Mouse (Mus musculus): Measurements from ENCODE around the gene Btbd16. TPM values are rescaled to one million over a fixed set of nuclear protein-coding genes. Genes with fewer than 3 reads are reported as not detected.

The Btbd16 gene
- polyA plus RNA-seq, 1 experiment from 2014 or later = 0.04 TPM

- H3K27me3 ChIP-seq = no peaks in the 10 kb centered on the region
- no peak overlapping the region for H3K4me2 ChIP-seq (replicated peaks)
- no peaks in the 10 kb centered on the region for H3K9me3 ChIP-seq
- no peaks in the 10 kb centered on the region for H3K36me3 ChIP-seq
- no peak overlapping the region for H3K27ac ChIP-seq
- no peak overlapping the region for H3K9ac ChIP-seq
- WGBS = 70% methylated on average over 5 of the region's 5 CpGs
- no peak for ATAC-seq (ENCODE audit: insufficient number of reproducible peaks, insufficient read depth, low FRiP score, low TSS enrichment)
- no peak overlapping the region for H3K4me3 ChIP-seq
- H3K4me1 ChIP-seq = no peaks in the 10 kb centered on the region
These were observed 7.1 kb downstream of the Btbd16 start for GRCm38 (mm10) chr7:130780866-130781419.

GRCm38 (mm10) chr7:130782501-130783050 is 8.7 kb downstream of the Btbd16 start:
- ATAC-seq (ENCODE audit: insufficient number of reproducible peaks, insufficient read depth, low FRiP score, low TSS enrichment) = no peak
- no peak overlapping the region for H3K4me2 ChIP-seq (replicated peaks)
- no peaks in the 10 kb centered on the region for H3K27me3 ChIP-seq
- H3K4me1 ChIP-seq = peaks cover 4% of the 10 kb centered on the region; the same call in 1 of the 2 replicates
- no peaks in the 10 kb centered on the region for H3K36me3 ChIP-seq
- H3K9ac ChIP-seq = no peak overlapping the region
- WGBS = 73% methylated on average over 5 of the region's 5 CpGs
- H3K27ac ChIP-seq = no peak overlapping the region
- no peak overlapping the region for H3K4me3 ChIP-seq
- no peaks in the 10 kb centered on the region for H3K9me3 ChIP-seq

GRCm38 (mm10) chr7:130785923-130786575 is 12.2 kb downstream of the Btbd16 start:
- Histone ChIP-seq H3K9ac (no peak overlapping the region), H3K27me3 (no peaks in the 10 kb centered on the region), H3K27ac (no peak overlapping the region), H3K9me3 (no peaks in the 10 kb centered on the region), H3K4me3 (no peak overlapping the region), H3K4me1 (peaks cover 4% of the 10 kb centered on the region; the same call in 1 of the 2 replicates), H3K4me2 (replicated peaks) (no peak overlapping the region), H3K36me3 (no peaks in the 10 kb centered on the region)
- WGBS = 79% methylated on average over 12 of the region's 12 CpGs
- ATAC-seq (ENCODE audit: insufficient number of reproducible peaks, insufficient read depth, low FRiP score, low TSS enrichment) = no peak

DNA sequence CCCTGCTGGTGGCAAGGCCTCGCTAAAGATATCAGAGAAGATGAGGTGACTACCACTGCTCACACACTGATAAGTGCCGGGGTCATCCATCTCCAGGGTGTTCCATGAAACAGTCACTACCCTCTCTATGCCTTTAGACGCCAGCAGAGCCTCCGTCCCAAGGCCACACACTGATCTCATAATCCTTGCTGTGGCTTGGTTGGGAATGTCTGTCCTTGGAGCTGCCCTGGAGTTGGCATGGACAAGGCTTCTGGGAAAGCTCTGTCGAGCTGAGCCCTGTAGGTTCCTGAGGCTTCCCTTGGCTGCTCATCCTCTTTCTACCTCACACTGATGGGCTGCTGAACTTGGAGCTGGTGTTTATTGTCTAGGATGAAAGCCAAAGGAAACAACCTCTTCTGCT is 12.8 kb downstream of the Btbd16 start:
- no peak for ATAC-seq (ENCODE audit: insufficient number of reproducible peaks, insufficient read depth, low FRiP score, low TSS enrichment)
- H3K27ac ChIP-seq = no peak overlapping the region
- H3K9ac ChIP-seq = no peak overlapping the region
- 83% methylated on average over 5 of the region's 5 CpGs for WGBS
- peaks cover 4% of the 10 kb centered on the region; the same call in 1 of the 2 replicates for H3K4me1 ChIP-seq
- H3K27me3 ChIP-seq = no peaks in the 10 kb centered on the region
- no peak overlapping the region for H3K4me2 ChIP-seq (replicated peaks)
- H3K9me3 ChIP-seq = no peaks in the 10 kb centered on the region
- no peak overlapping the region for H3K4me3 ChIP-seq
- no peaks in the 10 kb centered on the region for H3K36me3 ChIP-seq

DNA sequence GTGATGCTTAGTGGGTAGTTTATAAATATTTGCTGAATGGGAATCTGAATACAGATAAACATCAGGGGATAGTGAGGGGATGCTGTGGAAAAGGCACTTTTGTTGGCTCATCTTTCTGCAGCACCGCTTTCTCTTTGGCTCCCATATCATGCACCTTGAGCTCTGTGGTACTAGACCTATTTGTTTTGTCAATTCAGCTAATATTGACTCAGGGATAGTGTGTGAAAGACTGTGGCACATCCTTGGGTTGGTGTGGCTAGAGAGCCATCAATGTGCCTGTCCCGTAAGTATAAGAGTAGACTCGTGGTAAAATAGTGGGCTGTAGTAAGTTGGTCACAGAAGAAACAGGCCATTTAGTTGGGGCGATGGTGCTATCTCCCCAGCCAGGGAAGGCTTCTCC is 13.7 kb downstream of the Btbd16 start:
- Histone ChIP-seq H3K9me3 (no peaks in the 10 kb centered on the region), H3K9ac (no peak overlapping the region), H3K4me2 (replicated peaks) (no peak overlapping the region), H3K27ac (no peak overlapping the region), H3K36me3 (no peaks in the 10 kb centered on the region), H3K4me3 (no peak overlapping the region), H3K27me3 (no peaks in the 10 kb centered on the region), H3K4me1 (peaks cover 4% of the 10 kb centered on the region; the same call in 1 of the 2 replicates)
- ATAC-seq (ENCODE audit: insufficient number of reproducible peaks, insufficient read depth, low FRiP score, low TSS enrichment) = no peak
- 91% methylated on average over 4 of the region's 4 CpGs for WGBS

- no peaks in the 10 kb centered on the region for H3K9me3 ChIP-seq
- H3K36me3 ChIP-seq = no peaks in the 10 kb centered on the region
- ATAC-seq (ENCODE audit: insufficient number of reproducible peaks, insufficient read depth, low FRiP score, low TSS enrichment) = no peak
- no peaks in the 10 kb centered on the region for H3K27me3 ChIP-seq
- H3K4me2 ChIP-seq (replicated peaks) = no peak overlapping the region
- no peak overlapping the region for H3K27ac ChIP-seq
- peaks cover 4% of the 10 kb centered on the region; the same call in 1 of the 2 replicates for H3K4me1 ChIP-seq
- 78% methylated on average over 3 of the region's 3 CpGs for WGBS
- no peak overlapping the region for H3K9ac ChIP-seq
- no peak overlapping the region for H3K4me3 ChIP-seq
These were observed 15.1 kb downstream of the Btbd16 start for GRCm38 (mm10) chr7:130788950-130789349.

DNA sequence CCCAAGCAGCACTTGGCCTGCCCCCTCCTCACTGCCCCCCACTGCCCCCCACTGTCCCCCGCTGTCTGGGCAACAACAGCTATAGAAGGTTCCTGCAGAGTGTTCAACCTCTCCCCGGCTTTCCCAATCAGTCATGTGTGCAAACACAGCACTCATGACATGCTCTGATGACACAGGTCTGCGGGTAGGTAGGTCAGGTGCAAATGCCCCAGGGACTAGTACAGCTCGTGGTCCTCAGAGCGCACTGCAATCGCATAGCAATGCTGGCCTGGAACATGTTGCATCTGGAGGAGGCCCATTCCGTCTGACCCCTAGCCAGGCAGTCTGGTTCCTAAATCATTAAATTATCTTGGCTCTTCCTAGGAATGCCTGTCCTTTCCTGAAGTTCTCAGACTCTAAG is 15.6 kb downstream of the Btbd16 start:
- H3K27me3 ChIP-seq = no peaks in the 10 kb centered on the region
- ATAC-seq (ENCODE audit: insufficient number of reproducible peaks, insufficient read depth, low FRiP score, low TSS enrichment) = no peak
- WGBS = 81% methylated on average over 7 of the region's 7 CpGs
- H3K27ac ChIP-seq = no peak overlapping the region
- no peak overlapping the region for H3K4me3 ChIP-seq
- H3K9me3 ChIP-seq = no peaks in the 10 kb centered on the region
- H3K36me3 ChIP-seq = no peaks in the 10 kb centered on the region
- no peak overlapping the region for H3K9ac ChIP-seq
- H3K4me1 ChIP-seq = peaks cover 4% of the 10 kb centered on the region; the same call in 1 of the 2 replicates
- H3K4me2 ChIP-seq (replicated peaks) = no peak overlapping the region

- 47% methylated on average over 9 of the region's 9 CpGs for WGBS
- Histone ChIP-seq H3K4me2 (replicated peaks) (no peak overlapping the region), H3K4me3 (no peak overlapping the region), H3K9me3 (no peaks in the 10 kb centered on the region), H3K4me1 (no peaks in the 10 kb centered on the region), H3K9ac (no peak overlapping the region), H3K36me3 (no peaks in the 10 kb centered on the region), H3K27me3 (no peaks in the 10 kb centered on the region), H3K27ac (no peak overlapping the region)
- no peak for ATAC-seq (ENCODE audit: insufficient number of reproducible peaks, insufficient read depth, low FRiP score, low TSS enrichment)
These were observed 19.8 kb downstream of the Btbd16 start for GRCm38 (mm10) chr7:130793671-130794070.

GRCm38 (mm10) chr7:130796786-130797185 is 22.9 kb downstream of the Btbd16 start:
- H3K4me1 ChIP-seq = peaks cover 4% of the 10 kb centered on the region; the same call in 1 of the 2 replicates
- WGBS = 66% methylated on average over 8 of the region's 8 CpGs
- no peaks in the 10 kb centered on the region for H3K27me3 ChIP-seq
- no peak overlapping the region for H3K4me2 ChIP-seq (replicated peaks)
- H3K36me3 ChIP-seq = no peaks in the 10 kb centered on the region
- no peak for ATAC-seq (ENCODE audit: insufficient number of reproducible peaks, insufficient read depth, low FRiP score, low TSS enrichment)
- no peak overlapping the region for H3K4me3 ChIP-seq
- H3K9ac ChIP-seq = no peak overlapping the region
- H3K27ac ChIP-seq = no peak overlapping the region
- H3K9me3 ChIP-seq = no peaks in the 10 kb centered on the region

DNA sequence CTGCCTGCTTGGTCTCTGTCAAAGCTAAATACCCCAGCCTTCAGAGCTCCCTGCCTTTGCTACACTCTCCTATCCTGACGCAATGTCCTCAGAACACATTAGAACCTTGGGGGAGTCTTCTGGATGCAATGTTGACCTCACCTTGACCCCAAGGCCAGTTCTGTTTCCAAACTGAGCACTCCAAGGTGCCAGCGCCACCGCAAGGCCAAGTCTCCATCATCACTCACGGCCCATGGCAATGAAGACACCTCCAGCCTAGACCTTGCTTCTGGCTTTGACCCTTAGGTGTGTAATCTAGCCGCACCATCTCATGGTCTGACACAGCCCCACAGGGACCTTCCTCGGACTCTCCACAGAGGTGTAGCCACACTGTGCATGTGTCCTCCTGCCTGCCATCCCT is 23.7 kb downstream of the Btbd16 start:
- H3K4me2 ChIP-seq (replicated peaks) = no peak overlapping the region
- no peak overlapping the region for H3K4me3 ChIP-seq
- H3K4me1 ChIP-seq = peaks cover 4% of the 10 kb centered on the region; the same call in 1 of the 2 replicates
- H3K27me3 ChIP-seq = no peaks in the 10 kb centered on the region
- H3K27ac ChIP-seq = no peak overlapping the region
- no peaks in the 10 kb centered on the region for H3K9me3 ChIP-seq
- H3K36me3 ChIP-seq = no peaks in the 10 kb centered on the region
- ATAC-seq (ENCODE audit: insufficient number of reproducible peaks, insufficient read depth, low FRiP score, low TSS enrichment) = no peak
- no peak overlapping the region for H3K9ac ChIP-seq
- WGBS = 92% methylated on average over 6 of the region's 6 CpGs

GRCm38 (mm10) chr7:130799418-130799817 is 25.5 kb downstream of the Btbd16 start:
- ATAC-seq (ENCODE audit: insufficient number of reproducible peaks, insufficient read depth, low FRiP score, low TSS enrichment) = no peak
- H3K4me2 ChIP-seq (replicated peaks) = no peak overlapping the region
- H3K27ac ChIP-seq = no peak overlapping the region
- no peak overlapping the region for H3K9ac ChIP-seq
- H3K27me3 ChIP-seq = no peaks in the 10 kb centered on the region
- no peaks in the 10 kb centered on the region for H3K36me3 ChIP-seq
- no peak overlapping the region for H3K4me3 ChIP-seq
- H3K4me1 ChIP-seq = peaks cover 4% of the 10 kb centered on the region; the same call in 1 of the 2 replicates
- WGBS = 84% methylated on average over 10 of the region's 10 CpGs
- H3K9me3 ChIP-seq = no peaks in the 10 kb centered on the region

GRCm38 (mm10) chr7:130800681-130801080 is 26.8 kb downstream of the Btbd16 start:
- Histone ChIP-seq H3K27ac (no peak overlapping the region), H3K36me3 (no peaks in the 10 kb centered on the region), H3K4me2 (replicated peaks) (no peak overlapping the region), H3K4me3 (no peak overlapping the region), H3K27me3 (no peaks in the 10 kb centered on the region), H3K4me1 (peaks cover 4% of the 10 kb centered on the region; the same call in 1 of the 2 replicates), H3K9me3 (no peaks in the 10 kb centered on the region), H3K9ac (no peak overlapping the region)
- ATAC-seq (ENCODE audit: insufficient number of reproducible peaks, insufficient read depth, low FRiP score, low TSS enrichment) = no peak
- 33% methylated on average over 4 of the region's 4 CpGs for WGBS

Measured in embryonic facial prominence, embryonic 12.5 days (tissue).